In genomic region chr13:73279196-73279595, GRCm38 (mm10) we compare ENCODE assay signal across 23 mouse cellular contexts. TPM values are rescaled to one million over a fixed set of nuclear protein-coding genes. Genes with fewer than 3 reads are reported as not detected.
"Had no signal": no experiment of that assay in that cellular context is flagged by ENCODE, and none has a peak within 500 bp of the region (broad histone marks: within the 10 kb centered on the region; RNA-seq: fewer than 3 reads in every experiment).

No protein-coding gene starts in this region.

- DNase-seq: kidney, adult 11 months; kidney, adult 9 months; kidney, postnatal 36 days; left cerebral cortex, postnatal 4 days; lung, embryonic 14.5 days; lung, postnatal 14 days; midbrain, embryonic 14.5 days; right cerebral cortex, adult 18-20 months; right cerebral cortex, postnatal 25 days; thymus, adult 18-20 months; thymus, postnatal 14 days had no signal

- ATAC-seq: liver, embryonic 12.5 days had no signal

- H3K4me1 ChIP-seq: limb, embryonic 15.5 days; liver, embryonic 12.5 days; neural tube, embryonic 15.5 days had no signal

- H3K4me2 ChIP-seq: limb, embryonic 15.5 days; liver, embryonic 12.5 days; lung, embryonic 14.5 days; neural tube, embryonic 15.5 days had no signal

- H3K9me3 ChIP-seq: limb, embryonic 15.5 days; liver, embryonic 12.5 days; neural tube, embryonic 15.5 days had no signal

- H3K36me3 ChIP-seq: limb, embryonic 15.5 days; liver, embryonic 12.5 days; neural tube, embryonic 15.5 days had no signal

- H3K27ac ChIP-seq: kidney, postnatal 0 days; limb, embryonic 15.5 days; liver, embryonic 12.5 days; neural tube, embryonic 15.5 days had no signal

- H3K4me3 ChIP-seq: limb, embryonic 15.5 days; liver, embryonic 12.5 days; myocyte; neural tube, embryonic 15.5 days had no signal

- H3K9ac ChIP-seq: limb, embryonic 15.5 days; liver, embryonic 12.5 days; lung, embryonic 14.5 days; neural tube, embryonic 15.5 days had no signal

RNA-seq across cellular contexts. Expression of gene Irx4, which starts 18.9 kb away (rescaled TPM):
- total RNA-seq: layer of hippocampus, adult 8-10 months; layer of hippocampus, postnatal 14 days; left cerebral cortex, adult 18-20 months; left cerebral cortex, postnatal 10 days; left cerebral cortex, postnatal 4 days; megakaryocyte-erythroid progenitor cell, adult 5-6 weeks had no signal
- polyA plus RNA-seq: liver, embryonic 16.5 days; lung, embryonic 14.5 days; myocyte; urinary bladder, adult 2 months had no signal
